Mouse (Mus musculus): ENCODE results near the gene Twf1. TPM values are rescaled to one million over a fixed set of nuclear protein-coding genes. Genes with fewer than 3 reads are reported as not detected.

Gene Twf1
- polyA plus RNA-seq, 1 experiment from 2014 or later, result 79.8 TPM

GRCm38 (mm10) chr15:94616036-94616435, 26.3 kb upstream of the Twf1 start:
- no peaks in the 10 kb centered on the region for H3K27me3 ChIP-seq (ENCODE audit: control insufficient read depth, insufficient read depth, low read length)
- H3K9ac ChIP-seq (replicated peaks; ENCODE audit: low read length), result no peak overlapping the region
- H3K36me3 ChIP-seq (replicated peaks; ENCODE audit: control insufficient read depth, insufficient read depth, low read depth, low read length), result no peaks in the 10 kb centered on the region
- no peaks in the 10 kb centered on the region for H3K4me1 ChIP-seq (ENCODE audit: control insufficient read depth, insufficient read depth, low read length)
- DNase-seq (ENCODE audit: low spot score) (no peak), ATAC-seq (replicated peaks; ENCODE audit: insufficient number of reproducible peaks, low FRiP score, low TSS enrichment, low read depth) (no peak)
- no peak overlapping the region for H3K4me2 ChIP-seq (ENCODE audit: low read depth, low read length)
- no peak overlapping the region for H3K27ac ChIP-seq (replicated peaks; ENCODE audit: low read depth, low read length)
- WGBS, result 93% methylated on average over 11 of the region's 11 CpGs
- no peaks in the 10 kb centered on the region for H3K9me3 ChIP-seq (replicated peaks; ENCODE audit: control insufficient read depth, low read length)
- no peak overlapping the region for H3K4me3 ChIP-seq (ENCODE audit: low read depth, low read length)

- DNase-seq (ENCODE audit: low spot score) (no peak), ATAC-seq (replicated peaks; ENCODE audit: insufficient number of reproducible peaks, low FRiP score, low TSS enrichment, low read depth) (no peak)
- H3K4me2 ChIP-seq (ENCODE audit: low read depth, low read length), result no peak overlapping the region
- no peaks in the 10 kb centered on the region for H3K27me3 ChIP-seq (ENCODE audit: control insufficient read depth, insufficient read depth, low read length)
- no peaks in the 10 kb centered on the region for H3K36me3 ChIP-seq (replicated peaks; ENCODE audit: control insufficient read depth, insufficient read depth, low read depth, low read length)
- no peaks in the 10 kb centered on the region for H3K4me1 ChIP-seq (ENCODE audit: control insufficient read depth, insufficient read depth, low read length)
- no peak overlapping the region for H3K9ac ChIP-seq (replicated peaks; ENCODE audit: low read length)
- WGBS, result 91% methylated on average over 8 of the region's 8 CpGs
- no peaks in the 10 kb centered on the region for H3K9me3 ChIP-seq (replicated peaks; ENCODE audit: control insufficient read depth, low read length)
- no peak overlapping the region for H3K27ac ChIP-seq (replicated peaks; ENCODE audit: low read depth, low read length)
- H3K4me3 ChIP-seq (ENCODE audit: low read depth, low read length), result no peak overlapping the region
Observed at GRCm38 (mm10) chr15:94607768-94608167, 18.1 kb upstream of the Twf1 start.

GRCm38 (mm10) chr15:94602441-94602840, 12.8 kb upstream of the Twf1 start:
- H3K27me3 ChIP-seq (ENCODE audit: control insufficient read depth, insufficient read depth, low read length), result no peaks in the 10 kb centered on the region
- H3K4me1 ChIP-seq (ENCODE audit: control insufficient read depth, insufficient read depth, low read length), result no peaks in the 10 kb centered on the region
- H3K4me2 ChIP-seq (ENCODE audit: low read depth, low read length), result no peak overlapping the region
- 85% methylated on average over 3 of the region's 3 CpGs for WGBS
- H3K4me3 ChIP-seq (ENCODE audit: low read depth, low read length), result no peak overlapping the region
- no peak overlapping the region for H3K27ac ChIP-seq (replicated peaks; ENCODE audit: low read depth, low read length)
- no peaks in the 10 kb centered on the region for H3K9me3 ChIP-seq (replicated peaks; ENCODE audit: control insufficient read depth, low read length)
- no peaks in the 10 kb centered on the region for H3K36me3 ChIP-seq (replicated peaks; ENCODE audit: control insufficient read depth, insufficient read depth, low read depth, low read length)
- DNase-seq (ENCODE audit: low spot score), result no peak
- H3K9ac ChIP-seq (replicated peaks; ENCODE audit: low read length), result no peak overlapping the region
- ATAC-seq (replicated peaks; ENCODE audit: insufficient number of reproducible peaks, low FRiP score, low TSS enrichment, low read depth), result no peak

- Histone ChIP-seq H3K9me3 (replicated peaks; ENCODE audit: control insufficient read depth, low read length) (no peaks in the 10 kb centered on the region), H3K4me1 (ENCODE audit: control insufficient read depth, insufficient read depth, low read length) (no peaks in the 10 kb centered on the region), H3K27ac (replicated peaks; ENCODE audit: low read depth, low read length) (no peak overlapping the region), H3K4me2 (ENCODE audit: low read depth, low read length) (no peak overlapping the region), H3K36me3 (replicated peaks; ENCODE audit: control insufficient read depth, insufficient read depth, low read depth, low read length) (no peaks in the 10 kb centered on the region), H3K9ac (replicated peaks; ENCODE audit: low read length) (no peak overlapping the region), H3K4me3 (ENCODE audit: low read depth, low read length) (no peak overlapping the region), H3K27me3 (ENCODE audit: control insufficient read depth, insufficient read depth, low read length) (no peaks in the 10 kb centered on the region)
- ATAC-seq (replicated peaks; ENCODE audit: insufficient number of reproducible peaks, low FRiP score, low TSS enrichment, low read depth) (no peak), DNase-seq (ENCODE audit: low spot score) (peak; percentile 60)
- 16% methylated on average over 3 of the region's 3 CpGs for WGBS
Observed at GRCm38 (mm10) chr15:94601339-94601738, 11.7 kb upstream of the Twf1 start.

- 84% methylated on average over 11 of the region's 11 CpGs for whole genome bisulfite sequencing
- ATAC-seq (replicated peaks; ENCODE audit: insufficient number of reproducible peaks, low FRiP score, low TSS enrichment, low read depth) (no peak), DNase-seq (ENCODE audit: low spot score) (no peak)
- Histone ChIP-seq H3K27me3 (ENCODE audit: control insufficient read depth, insufficient read depth, low read length) (no peaks in the 10 kb centered on the region), H3K4me1 (ENCODE audit: control insufficient read depth, insufficient read depth, low read length) (no peaks in the 10 kb centered on the region), H3K9me3 (replicated peaks; ENCODE audit: control insufficient read depth, low read length) (no peaks in the 10 kb centered on the region), H3K27ac (replicated peaks; ENCODE audit: low read depth, low read length) (no peak overlapping the region), H3K36me3 (replicated peaks; ENCODE audit: control insufficient read depth, insufficient read depth, low read depth, low read length) (no peaks in the 10 kb centered on the region), H3K4me2 (ENCODE audit: low read depth, low read length) (no peak overlapping the region), H3K4me3 (ENCODE audit: low read depth, low read length) (no peak overlapping the region), H3K9ac (replicated peaks; ENCODE audit: low read length) (no peak overlapping the region)
Observed at GRCm38 (mm10) chr15:94600145-94600707, 10.5 kb upstream of the Twf1 start.

GRCm38 (mm10) chr15:94593586-94593985, 3.9 kb upstream of the Twf1 start:
- Histone ChIP-seq H3K9me3 (replicated peaks; ENCODE audit: control insufficient read depth, low read length) (no peaks in the 10 kb centered on the region), H3K27me3 (ENCODE audit: control insufficient read depth, insufficient read depth, low read length) (no peaks in the 10 kb centered on the region), H3K9ac (replicated peaks; ENCODE audit: low read length) (no peak overlapping the region), H3K4me1 (ENCODE audit: control insufficient read depth, insufficient read depth, low read length) (no peaks in the 10 kb centered on the region), H3K4me2 (ENCODE audit: low read depth, low read length) (no peak overlapping the region), H3K4me3 (ENCODE audit: low read depth, low read length) (no peak overlapping the region), H3K36me3 (replicated peaks; ENCODE audit: control insufficient read depth, insufficient read depth, low read depth, low read length) (no peaks in the 10 kb centered on the region), H3K27ac (replicated peaks; ENCODE audit: low read depth, low read length) (no peak overlapping the region)
- DNase-seq (ENCODE audit: low spot score), result no peak
- no peak for ATAC-seq (replicated peaks; ENCODE audit: insufficient number of reproducible peaks, low FRiP score, low TSS enrichment, low read depth)
- WGBS, result 89% methylated on average over 1 of the region's 1 CpGs

- no peak for DNase-seq (ENCODE audit: low spot score)
- H3K4me2 ChIP-seq (ENCODE audit: low read depth, low read length), result no peak overlapping the region
- H3K4me3 ChIP-seq (ENCODE audit: low read depth, low read length), result no peak overlapping the region
- no peaks in the 10 kb centered on the region for H3K36me3 ChIP-seq (replicated peaks; ENCODE audit: control insufficient read depth, insufficient read depth, low read depth, low read length)
- H3K27me3 ChIP-seq (ENCODE audit: control insufficient read depth, insufficient read depth, low read length), result no peaks in the 10 kb centered on the region
- H3K9me3 ChIP-seq (replicated peaks; ENCODE audit: control insufficient read depth, low read length), result no peaks in the 10 kb centered on the region
- no peak overlapping the region for H3K27ac ChIP-seq (replicated peaks; ENCODE audit: low read depth, low read length)
- no peaks in the 10 kb centered on the region for H3K4me1 ChIP-seq (ENCODE audit: control insufficient read depth, insufficient read depth, low read length)
- 82% methylated on average over 4 of the region's 4 CpGs for WGBS
- ATAC-seq (replicated peaks; ENCODE audit: insufficient number of reproducible peaks, low FRiP score, low TSS enrichment, low read depth), result no peak
- H3K9ac ChIP-seq (replicated peaks; ENCODE audit: low read length), result no peak overlapping the region
Observed at GRCm38 (mm10) chr15:94591356-94591755, 1.7 kb upstream of the Twf1 start.

- peak overlapping the region; percentile 83 for H3K4me3 ChIP-seq (ENCODE audit: low read depth, low read length)
- no peak overlapping the region for H3K27ac ChIP-seq (replicated peaks; ENCODE audit: low read depth, low read length)
- ATAC-seq (replicated peaks; ENCODE audit: insufficient number of reproducible peaks, low FRiP score, low TSS enrichment, low read depth), result no peak
- H3K4me2 ChIP-seq (ENCODE audit: low read depth, low read length), result peak overlapping the region; percentile 24; the same call in 1 of the 2 replicates
- 13% methylated on average over 8 of the region's 8 CpGs for WGBS
- no peaks in the 10 kb centered on the region for H3K36me3 ChIP-seq (replicated peaks; ENCODE audit: control insufficient read depth, insufficient read depth, low read depth, low read length)
- peak; percentile 10 for DNase-seq (ENCODE audit: low spot score)
- no peak overlapping the region for H3K9ac ChIP-seq (replicated peaks; ENCODE audit: low read length)
- no peaks in the 10 kb centered on the region for H3K27me3 ChIP-seq (ENCODE audit: control insufficient read depth, insufficient read depth, low read length)
- H3K4me1 ChIP-seq (ENCODE audit: control insufficient read depth, insufficient read depth, low read length), result no peaks in the 10 kb centered on the region
- H3K9me3 ChIP-seq (replicated peaks; ENCODE audit: control insufficient read depth, low read length), result no peaks in the 10 kb centered on the region
Observed at GRCm38 (mm10) chr15:94590083-94590482, 394 bp upstream of the Twf1 start.
